Mouse (Mus musculus): ENCODE measurements around the gene U2af1.

Gene U2af1

GRCm38 (mm10) chr17:31660661-31661250 is 2.1 kb upstream of the U2af1 start:
- DNase-seq (ENCODE audit: low read depth) = no peak

- no peak for DNase-seq (ENCODE audit: low read depth)
Measured at GRCm38 (mm10) chr17:31658136-31658467, 590 bp downstream of the U2af1 start.

GRCm38 (mm10) chr17:31657141-31657983 is 1.3 kb downstream of the U2af1 start:
- no peak for DNase-seq (ENCODE audit: low read depth)

- DNase-seq (ENCODE audit: low read depth) = no peak
Measured at GRCm38 (mm10) chr17:31656682-31657081, 2.0 kb downstream of the U2af1 start.

- DNase-seq (ENCODE audit: low read depth) = no peak
Measured at GRCm38 (mm10) chr17:31655366-31655765, 3.3 kb downstream of the U2af1 start.

GRCm38 (mm10) chr17:31653277-31653676 is 5.4 kb downstream of the U2af1 start:
- no peak for DNase-seq (ENCODE audit: low read depth)

GRCm38 (mm10) chr17:31652152-31652551 is 6.5 kb downstream of the U2af1 start:
- no peak for DNase-seq (ENCODE audit: low read depth)

- DNase-seq (ENCODE audit: low read depth) = no peak
Measured at GRCm38 (mm10) chr17:31646199-31647002, 12.3 kb downstream of the U2af1 start.

- DNase-seq (ENCODE audit: low read depth) = no peak
Measured at GRCm38 (mm10) chr17:31642913-31643312, 15.8 kb downstream of the U2af1 start.

- no peak for DNase-seq (ENCODE audit: low read depth)
Measured at GRCm38 (mm10) chr17:31642331-31642730, 16.4 kb downstream of the U2af1 start.

GRCm38 (mm10) chr17:31639651-31640050 is 19.0 kb downstream of the U2af1 start:
- no peak for DNase-seq (ENCODE audit: low read depth)

GRCm38 (mm10) chr17:31637866-31638570 is 20.7 kb downstream of the U2af1 start:
- DNase-seq (ENCODE audit: low read depth) = no peak

GRCm38 (mm10) chr17:31636942-31637811 is 21.5 kb downstream of the U2af1 start, which contains the start of gene Cbs:
TSS of gene Cbs (minus strand) at chr17:31637238.
- no peak for DNase-seq (ENCODE audit: low read depth)

- DNase-seq (ENCODE audit: low read depth) = no peak
Measured at GRCm38 (mm10) chr17:31636277-31636941, 22.3 kb downstream of the U2af1 start.

GRCm38 (mm10) chr17:31635781-31636180 is 22.9 kb downstream of the U2af1 start:
- no peak for DNase-seq (ENCODE audit: low read depth)

- DNase-seq (ENCODE audit: low read depth) = no peak
Measured at GRCm38 (mm10) chr17:31634896-31635295, 23.8 kb downstream of the U2af1 start.

- DNase-seq (ENCODE audit: low read depth) = no peak
Measured at GRCm38 (mm10) chr17:31633007-31633406, 25.7 kb downstream of the U2af1 start.

- no peak for DNase-seq (ENCODE audit: low read depth)
Measured at GRCm38 (mm10) chr17:31631081-31631800, 27.5 kb downstream of the U2af1 start.

- no peak for DNase-seq (ENCODE audit: low read depth)
Measured at GRCm38 (mm10) chr17:31627961-31628360, 30.7 kb downstream of the U2af1 start.

- DNase-seq (ENCODE audit: low read depth) = no peak
Measured at GRCm38 (mm10) chr17:31623101-31623500, 35.6 kb downstream of the U2af1 start.
